Mouse (Mus musculus) testis, postnatal 14 days (tissue): Measurements from ENCODE around the gene Hist1h2ao.
"Not testable (repeated sequence)": the region's sequence is repeated elsewhere in the genome, so short reads cannot be mapped to it uniquely, and the experiment has no call there.

Experiments used
- DNase-seq: peaks from one replicate; pipeline ENCODE4 v3.0.0; 2021; ENCODE audit warnings: low spot score

Hist1h2ao gene

DNA sequence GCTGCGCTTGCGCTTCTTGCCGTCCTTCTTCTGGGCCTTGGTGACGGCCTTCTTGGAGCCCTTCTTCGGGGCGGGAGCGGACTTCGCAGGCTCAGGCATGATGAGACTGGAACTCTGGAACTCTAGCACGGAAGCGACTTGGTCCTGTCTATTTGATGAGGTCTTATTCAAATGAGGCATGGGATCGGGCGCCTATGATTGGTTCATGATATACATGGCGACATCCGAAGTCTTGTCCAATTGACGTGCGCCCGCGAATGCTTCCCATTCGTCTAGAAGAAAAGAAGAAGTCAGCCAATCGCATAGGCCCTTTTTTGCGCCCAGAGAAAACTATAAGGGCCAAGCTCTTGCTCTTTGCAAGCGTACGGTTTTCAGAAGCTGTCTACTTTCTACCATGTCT, at the start of gene Hist1h2ao, which contains the start of gene Hist1h2bq:
TSS of gene Hist1h2ao (plus strand) at position 393 of the 400 bp plus-strand sequence.
TSS of gene Hist1h2bq (minus strand) at position 125 of the 400 bp plus-strand sequence.
- not testable (repeated sequence) for DNase-seq

DNA sequence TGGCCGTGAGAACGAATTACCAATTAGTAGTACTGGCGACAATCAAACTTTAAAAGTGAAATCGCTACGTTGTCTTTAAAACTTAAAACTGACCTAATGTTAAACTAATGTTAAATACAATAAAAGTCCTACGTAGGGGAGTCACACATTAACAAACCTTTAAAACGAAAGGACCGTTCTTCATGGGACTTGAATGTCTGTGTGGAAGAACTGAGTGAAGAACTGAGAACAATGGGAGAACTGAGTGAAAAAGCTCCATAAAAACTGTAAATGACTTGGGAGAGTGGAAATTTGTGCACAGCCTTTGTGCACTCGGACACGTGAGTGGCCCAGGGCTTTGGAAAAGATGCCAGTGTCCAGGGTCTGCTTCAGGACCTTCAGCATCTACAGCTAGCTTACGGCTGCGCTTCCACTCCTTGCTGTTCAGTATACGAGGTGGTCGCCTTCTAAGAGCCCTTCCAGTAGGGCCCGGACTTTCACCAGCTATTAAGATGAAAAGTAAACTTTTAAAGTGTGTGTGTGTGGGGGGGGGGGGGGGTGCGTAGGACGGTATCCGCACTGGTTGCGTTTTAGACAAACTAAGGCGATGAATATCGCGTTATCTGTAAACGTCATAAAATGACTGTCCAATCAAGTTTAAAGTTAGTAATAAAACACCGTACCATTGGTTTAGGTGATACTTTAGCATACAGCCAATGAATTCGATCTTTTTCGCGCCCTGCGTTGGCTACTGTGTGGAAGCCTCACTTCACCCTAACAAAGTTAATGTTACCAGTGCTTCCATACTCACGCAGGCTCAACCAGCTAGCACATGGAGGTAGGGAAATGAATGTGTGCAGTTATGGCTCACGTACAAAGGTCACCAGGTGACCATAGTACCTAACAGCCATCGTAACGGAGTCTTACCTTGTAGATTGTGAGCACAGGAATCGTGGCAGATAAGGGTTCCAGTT, 31.2 kb upstream of the Hist1h2ao start:
- DNase-seq: peak; percentile 68

DNA sequence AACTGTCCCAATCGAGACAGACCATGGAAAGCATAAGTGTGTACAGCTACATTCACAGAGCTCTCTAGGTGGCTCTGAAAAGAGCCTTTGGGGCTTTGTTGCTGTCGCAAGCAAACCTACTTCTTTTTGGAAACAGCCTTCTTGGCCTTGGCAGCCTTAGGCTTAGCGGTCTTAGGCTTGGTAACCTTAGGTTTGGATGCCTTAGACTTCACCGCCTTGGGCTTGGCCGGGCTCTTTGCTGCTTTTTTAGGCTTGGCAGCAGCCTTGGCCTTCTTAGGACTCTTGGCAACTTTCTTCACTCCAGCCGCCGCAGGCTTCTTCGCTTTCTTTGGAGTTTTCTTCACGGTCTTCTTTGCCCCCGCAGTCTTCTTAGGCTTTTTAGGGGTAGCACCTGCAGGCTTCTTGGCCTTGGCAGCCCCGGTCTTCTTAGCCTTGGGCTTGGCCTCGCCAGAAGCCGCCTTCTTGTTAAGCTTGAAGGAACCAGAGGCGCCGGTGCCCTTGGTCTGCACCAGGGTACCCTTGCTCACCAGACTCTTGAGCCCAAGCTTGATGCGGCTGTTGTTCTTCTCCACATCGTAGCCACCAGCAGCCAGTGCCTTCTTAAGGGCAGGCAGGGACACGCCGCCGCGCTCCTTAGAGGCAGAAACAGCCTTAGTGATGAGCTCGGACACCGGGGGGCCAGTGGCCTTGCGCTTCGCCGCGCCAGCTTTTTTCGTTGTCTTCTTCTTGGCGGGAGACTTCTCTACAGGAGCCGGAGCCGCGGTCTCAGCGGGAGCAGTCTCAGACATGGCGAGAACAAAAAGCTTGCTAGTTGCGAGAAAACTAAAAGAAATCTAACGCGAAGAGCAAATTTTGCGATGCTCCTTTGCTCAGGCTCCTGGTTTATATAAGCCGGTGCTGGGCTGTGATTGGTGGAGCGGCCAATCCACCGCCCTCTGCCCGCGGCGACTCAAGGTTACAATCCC, 30.2 kb upstream of the Hist1h2ao start, which contains the start of gene Hist1h1b:
TSS of gene Hist1h1b (minus strand) at position 859 of the 965 bp plus-strand sequence.
- DNase-seq: peak; percentile 64

DNA sequence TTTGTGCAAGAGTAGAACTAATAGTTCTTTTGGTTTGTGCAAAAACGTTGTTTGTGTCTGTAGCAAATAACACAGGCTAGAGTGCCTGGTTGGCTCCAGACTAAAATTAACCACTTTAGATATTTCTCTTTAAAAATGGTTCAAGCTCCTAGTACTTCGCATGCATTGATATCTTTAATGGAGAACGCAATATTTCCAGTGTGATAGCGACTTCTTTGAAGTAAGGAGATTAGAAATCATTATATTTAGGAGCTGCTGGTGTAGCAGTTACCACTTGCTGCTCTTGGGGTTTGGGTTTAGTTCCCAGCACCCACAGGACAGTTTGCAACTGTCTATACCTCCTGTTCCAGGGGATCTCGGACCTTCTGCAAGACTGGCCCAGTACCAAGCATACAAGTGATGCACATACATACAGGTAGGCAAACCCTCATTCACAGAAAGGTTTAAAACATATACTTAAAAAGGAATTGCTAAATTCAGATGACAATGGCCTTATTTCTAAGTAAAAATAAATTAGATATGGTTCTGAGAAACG, 29.2 kb upstream of the Hist1h2ao start:
- no peak for DNase-seq

DNA sequence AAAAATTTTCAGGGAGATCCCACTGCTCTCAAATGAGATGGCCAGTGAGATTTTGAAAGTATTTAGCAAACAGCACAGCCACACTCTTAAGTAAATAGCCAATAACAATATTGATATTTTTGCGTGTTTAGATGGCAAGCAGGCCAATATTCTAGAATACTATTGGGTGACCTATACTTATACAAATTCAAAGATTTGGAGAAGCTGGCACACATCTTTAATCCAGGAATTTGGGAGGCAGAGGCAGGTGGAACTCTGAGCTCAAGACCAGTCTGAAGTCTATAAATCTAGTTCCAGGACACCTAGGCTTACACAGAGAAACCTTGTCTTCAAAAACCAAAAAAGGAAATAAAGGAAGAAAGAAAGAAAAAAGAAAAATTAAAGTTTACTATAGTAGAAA, 28.6 kb upstream of the Hist1h2ao start:
- no peak for DNase-seq

DNA sequence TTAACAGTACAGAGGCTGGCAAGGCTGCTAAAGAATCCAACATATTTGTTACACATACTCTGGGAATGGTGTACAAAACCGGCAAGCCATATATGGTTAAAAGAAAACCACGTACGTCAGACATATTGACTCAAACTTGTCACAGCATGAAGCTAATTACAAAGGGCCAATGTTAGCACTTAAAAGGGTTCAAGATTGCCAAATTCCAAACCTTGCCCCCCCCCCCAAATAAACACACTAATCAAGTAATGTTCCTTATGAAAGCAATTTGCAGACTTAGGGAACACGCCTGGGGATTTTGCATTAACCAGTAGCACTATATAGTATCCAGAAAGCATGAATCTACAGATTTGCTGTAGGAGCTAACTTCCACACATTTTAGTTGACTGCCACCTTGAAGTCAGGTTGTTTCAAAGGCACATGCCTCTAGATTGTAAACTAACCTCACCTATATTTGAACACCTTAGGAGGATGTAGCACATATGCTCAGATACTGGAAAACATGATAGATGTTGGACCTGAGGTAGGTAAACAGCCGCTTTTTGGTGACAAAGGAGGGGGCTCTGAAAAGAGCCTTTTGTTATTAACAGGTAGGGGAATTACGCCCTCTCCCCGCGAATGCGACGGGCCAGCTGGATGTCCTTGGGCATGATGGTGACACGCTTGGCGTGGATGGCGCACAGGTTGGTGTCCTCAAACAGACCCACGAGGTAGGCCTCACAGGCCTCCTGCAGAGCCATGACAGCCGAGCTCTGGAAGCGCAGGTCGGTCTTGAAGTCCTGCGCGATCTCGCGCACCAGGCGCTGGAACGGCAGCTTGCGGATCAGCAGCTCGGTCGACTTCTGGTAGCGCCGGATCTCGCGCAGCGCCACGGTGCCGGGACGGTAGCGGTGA, 27.7 kb upstream of the Hist1h2ao start:
- peak; percentile 34 for DNase-seq

DNA sequence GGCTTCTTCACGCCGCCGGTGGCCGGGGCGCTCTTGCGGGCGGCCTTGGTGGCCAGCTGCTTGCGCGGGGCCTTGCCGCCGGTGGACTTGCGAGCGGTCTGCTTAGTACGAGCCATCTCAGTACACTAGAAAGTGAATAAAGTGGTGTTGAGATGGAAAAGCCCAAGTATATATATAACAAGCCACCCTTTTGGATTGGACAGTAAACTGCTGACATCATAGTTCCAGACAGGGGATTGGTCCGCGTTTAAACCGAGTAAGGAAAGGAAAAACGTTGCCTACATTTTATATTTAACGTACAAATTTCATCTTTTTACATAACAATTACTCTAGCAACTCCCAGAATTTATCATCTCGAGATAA, 27.0 kb upstream of the Hist1h2ao start, which contains the start of gene Hist1h3i:
TSS of gene Hist1h3i (minus strand) at position 116 of the 363 bp plus-strand sequence.
- peak; percentile 62 for DNase-seq

DNA sequence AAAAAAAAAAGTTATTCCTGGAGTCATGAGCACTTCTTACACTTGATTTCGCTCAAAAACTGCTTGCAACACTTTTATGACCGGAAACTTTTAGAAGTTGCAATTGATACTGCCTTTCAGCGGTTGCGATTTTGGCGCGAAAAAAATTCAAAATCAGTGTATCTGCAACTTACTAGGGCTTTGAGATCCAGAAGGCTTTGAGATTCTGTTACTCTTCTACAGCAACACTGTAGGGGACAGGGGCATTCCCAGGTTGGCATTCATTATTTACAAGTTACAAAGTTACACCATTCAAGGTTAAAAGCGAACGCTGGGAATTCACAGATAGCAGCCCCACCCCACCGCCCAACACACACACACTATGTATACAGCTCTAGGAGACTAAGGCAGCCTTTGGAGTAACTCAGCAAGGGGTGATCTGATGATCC, 26.5 kb upstream of the Hist1h2ao start:
- peak; percentile 62 for DNase-seq

DNA sequence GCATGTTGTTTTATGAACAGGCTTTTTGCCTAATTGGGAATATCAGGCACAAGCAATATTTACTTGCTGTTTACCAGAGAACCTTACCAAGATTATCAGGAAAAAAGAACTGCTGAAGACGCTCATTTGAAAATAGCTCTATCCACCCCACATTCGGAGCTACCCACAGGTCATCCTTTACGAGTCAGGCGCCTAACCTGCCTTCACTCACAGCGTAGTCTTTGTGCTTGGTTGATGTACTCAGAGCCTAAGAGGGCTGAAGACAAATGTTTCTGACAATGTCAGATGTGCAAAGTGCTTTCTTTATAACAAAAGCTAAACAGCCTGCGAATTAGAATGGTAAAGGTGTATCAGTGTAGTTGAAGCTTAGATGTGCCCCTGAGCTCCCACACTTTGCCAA, 26.0 kb upstream of the Hist1h2ao start:
- DNase-seq: no peak

DNA sequence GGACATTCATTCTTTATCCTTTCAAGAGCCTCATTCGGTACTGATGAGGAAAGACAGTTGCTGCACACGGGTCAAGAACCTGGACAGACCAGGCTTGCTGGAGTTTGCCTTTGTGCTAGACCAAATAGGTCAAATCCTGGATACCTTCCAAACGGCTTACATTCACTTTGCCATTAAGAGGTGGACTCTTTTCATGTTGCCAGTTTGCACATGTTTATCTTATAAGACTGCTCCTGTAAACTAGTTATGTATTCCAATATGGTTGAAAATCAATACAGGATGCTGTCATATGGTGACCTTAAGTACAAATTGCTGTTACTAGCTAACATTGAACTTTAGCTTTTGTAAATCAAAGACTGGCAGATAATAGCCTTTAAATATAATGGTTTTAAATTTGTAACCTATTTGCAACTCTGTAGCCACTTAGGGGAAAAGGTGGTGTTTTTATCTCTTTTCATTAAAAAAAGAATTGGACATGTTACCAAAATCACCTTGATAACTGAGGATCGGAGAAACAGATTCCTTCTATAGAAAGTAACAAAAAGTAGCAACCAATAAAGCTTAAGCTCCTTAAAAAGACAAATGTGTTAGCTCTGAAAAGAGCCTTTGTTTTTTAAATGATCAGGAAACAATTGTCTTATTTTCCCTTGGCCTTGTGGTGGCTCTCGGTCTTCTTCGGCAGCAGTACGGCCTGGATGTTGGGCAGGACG, 23.9 kb upstream of the Hist1h2ao start:
- DNase-seq: peak; percentile 48

DNA sequence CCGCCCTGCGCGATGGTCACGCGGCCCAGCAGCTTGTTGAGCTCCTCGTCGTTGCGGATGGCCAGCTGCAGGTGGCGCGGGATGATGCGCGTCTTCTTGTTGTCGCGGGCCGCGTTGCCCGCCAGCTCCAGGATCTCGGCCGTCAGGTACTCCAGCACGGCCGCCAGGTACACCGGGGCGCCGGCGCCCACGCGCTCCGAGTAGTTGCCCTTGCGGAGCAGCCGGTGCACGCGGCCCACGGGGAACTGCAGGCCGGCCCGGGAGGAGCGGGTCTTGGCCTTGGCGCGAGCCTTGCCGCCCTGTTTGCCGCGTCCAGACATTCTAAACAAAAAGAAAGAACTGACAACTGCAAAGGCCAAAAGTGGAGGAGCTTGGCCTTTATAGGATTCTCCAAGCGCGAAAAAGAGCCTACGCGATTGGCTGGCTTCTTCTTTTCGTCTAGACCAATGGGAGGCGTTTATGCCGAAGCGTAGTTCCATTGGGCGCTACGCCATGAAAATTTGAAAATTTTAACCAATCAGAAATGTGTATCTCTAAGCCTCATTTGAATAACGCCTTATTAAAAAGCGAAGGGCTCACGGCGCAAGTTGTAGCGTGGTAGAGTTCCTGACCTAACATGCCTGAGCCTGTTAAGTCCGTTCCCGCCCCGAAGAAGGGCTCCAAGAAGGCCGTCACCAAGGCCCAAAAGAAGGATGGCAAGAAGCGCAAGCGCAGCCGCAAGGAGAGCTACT, 23.2 kb upstream of the Hist1h2ao start, which contains the start of the genes Hist1h2an and Hist1h2bp:
TSS of gene Hist1h2an (minus strand) at position 320 of the 731 bp plus-strand sequence.
TSS of gene Hist1h2bp (plus strand) at position 563 of the 731 bp plus-strand sequence.
- peak; percentile 95 for DNase-seq

DNA sequence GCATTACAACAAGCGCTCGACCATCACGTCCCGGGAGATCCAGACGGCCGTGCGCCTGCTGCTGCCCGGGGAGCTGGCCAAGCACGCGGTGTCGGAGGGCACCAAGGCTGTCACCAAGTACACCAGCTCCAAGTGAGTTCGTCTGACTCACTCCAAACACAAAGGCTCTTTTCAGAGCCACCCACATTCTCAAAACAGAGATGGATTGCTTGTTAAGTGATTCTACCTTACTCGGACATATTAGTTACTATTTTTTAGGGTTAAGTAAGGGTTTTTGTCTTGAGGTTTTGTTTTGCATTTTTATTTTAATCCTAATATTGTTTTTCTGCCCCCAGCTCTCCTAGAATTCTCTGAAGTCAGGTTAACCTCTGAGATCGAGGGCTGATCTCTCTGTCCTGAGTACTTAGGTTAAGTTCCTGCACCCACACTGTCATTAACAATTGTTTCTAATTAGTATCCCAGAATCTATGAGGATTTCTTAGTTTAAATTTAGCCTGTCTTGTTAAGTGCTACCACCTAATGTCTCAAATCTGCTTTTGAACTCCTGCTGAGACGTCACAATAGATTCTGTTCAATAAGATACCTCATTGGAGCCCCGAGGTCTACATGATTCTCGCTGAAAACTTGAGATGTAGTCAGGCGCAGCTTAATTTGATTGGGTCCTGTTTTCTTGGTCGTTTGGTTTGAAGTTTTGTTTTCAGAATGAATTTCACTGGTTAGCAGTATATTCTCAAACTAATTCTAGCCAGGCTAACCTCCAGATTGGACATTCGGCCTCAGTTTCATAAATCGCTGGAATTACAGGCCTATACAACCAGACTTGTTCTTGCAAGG, 22.3 kb upstream of the Hist1h2ao start:
- peak; percentile 38 for DNase-seq

DNA sequence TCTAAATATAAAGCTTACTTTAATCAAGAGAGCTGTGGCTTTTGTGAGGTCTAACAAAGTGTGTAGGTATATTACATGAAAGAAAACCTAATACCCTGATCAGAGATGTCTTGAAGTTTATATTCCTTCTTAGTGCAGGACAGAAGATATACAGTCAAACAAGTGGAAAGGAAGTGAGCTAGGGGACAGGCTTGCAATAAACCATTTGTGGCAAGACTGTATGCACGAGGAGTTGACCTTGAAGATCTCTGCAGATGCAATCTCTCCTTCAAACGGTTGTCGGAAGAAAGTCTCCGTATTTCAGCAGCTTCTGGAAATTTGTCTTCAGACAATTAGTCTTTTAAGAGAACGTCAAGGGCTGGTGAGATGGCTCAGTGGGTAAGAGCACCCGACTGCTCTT, 20.3 kb upstream of the Hist1h2ao start:
- DNase-seq: no peak

DNA sequence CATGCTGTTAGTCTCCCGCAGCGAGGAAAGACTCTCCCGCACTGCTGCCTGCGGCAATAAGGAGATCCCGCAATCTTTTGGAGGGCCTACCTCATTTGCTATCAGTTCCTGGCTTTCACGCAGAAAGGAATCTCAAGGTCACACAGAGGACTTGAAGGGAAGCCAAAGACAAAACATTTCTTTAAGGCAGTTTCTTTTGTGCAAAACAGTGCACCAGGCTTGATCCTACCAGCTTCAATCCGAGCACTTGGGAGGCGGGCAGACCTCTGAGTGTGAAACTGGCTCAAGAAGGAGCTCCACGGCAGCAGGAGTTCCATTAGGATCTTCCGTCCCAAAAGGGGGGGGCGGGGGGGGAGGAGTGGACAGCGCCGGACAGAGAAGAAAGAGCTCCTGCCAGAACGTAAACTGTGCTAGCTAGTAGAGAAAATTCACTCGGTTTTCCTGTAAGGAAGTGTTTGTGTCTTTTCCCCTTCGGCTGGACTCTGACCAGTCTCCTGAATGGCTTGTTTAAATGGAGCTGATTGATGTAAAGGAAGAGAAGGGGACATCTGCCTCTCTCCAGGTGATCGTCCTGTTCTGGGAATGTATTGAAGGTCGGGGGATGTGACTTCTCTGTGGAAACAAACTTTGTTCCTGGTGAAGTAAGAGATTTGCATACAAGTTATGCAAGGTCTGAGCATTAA, 19.5 kb upstream of the Hist1h2ao start:
- DNase-seq: no peak

DNA sequence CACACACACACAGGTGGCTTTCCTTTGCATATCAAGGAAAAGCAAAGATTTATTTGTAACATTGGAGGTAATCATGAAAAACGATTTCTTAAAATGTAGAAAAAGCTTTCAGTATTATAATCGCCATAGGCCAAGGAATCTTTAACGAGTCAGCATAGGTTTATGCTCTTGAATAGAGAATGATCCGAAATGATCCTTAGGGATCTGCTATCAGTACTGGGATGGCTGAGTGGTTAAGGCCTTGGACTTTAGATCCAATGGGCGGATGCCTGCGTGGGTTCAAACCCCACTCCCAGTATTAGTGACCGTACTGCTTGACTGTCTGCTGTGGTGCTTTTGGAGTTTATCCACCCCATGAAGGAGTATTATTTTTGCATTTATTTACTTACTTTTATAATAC, 14.7 kb upstream of the Hist1h2ao start:
- DNase-seq: no peak

DNA sequence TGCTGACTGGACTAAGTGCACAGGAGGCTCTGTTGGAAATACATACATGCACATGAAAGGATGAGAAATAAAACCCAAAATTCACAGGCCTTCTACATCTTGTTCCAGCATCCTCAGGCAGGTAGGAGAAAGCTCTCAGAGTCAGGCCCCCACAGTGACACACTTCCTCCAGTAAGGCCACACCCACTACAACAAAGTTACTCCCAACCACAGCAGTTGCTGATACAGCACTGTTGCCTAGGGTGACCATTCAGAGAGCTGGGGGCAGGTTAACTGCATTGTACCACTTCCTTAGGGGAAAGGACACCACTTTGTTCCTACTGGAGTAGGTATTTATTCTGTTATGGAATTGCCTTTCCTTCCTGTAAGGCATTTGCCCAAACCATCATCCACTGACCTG, 13.1 kb upstream of the Hist1h2ao start:
- not testable (repeated sequence) for DNase-seq

DNA sequence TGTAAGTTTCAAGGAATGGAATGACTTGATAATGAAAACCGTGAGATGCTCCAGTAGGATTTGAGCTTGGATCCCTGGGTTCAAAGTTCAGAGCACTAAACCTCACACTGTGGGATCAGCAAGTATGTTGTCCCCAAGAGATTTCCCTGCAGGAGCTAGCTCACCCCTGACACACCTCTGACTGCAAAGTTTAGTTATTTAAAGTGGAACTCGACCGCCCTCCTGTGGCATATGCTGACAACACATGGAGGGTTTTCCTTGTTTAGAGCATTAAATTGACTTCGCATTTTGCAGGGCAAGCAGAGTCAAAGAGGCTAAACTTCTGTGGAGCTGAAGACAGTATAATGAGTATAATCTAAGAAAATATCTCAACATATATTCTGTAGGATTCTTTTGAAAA, 7.2 kb upstream of the Hist1h2ao start:
- not testable (repeated sequence) for DNase-seq

DNA sequence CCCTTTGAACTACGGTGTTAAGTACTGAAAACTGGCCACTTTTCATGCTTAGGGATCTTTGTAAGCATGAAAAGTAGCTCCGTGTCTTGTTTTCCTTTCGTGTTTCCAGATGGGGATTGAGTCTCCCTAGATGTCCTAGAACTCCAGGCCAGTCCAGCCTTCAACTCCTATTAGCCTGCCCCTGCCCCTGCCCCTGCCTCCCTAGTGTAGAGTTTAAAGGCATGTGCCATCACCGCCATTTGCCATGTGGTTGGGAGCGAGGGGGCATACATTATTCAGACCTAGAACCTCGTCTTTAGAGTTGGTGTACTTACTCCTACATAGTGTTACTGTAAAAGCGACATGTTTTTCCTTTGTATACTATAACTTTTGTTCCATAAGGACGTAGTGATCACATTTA, 809 bp downstream of the Hist1h2ao start:
- not testable (repeated sequence) for DNase-seq
